Mouse (Mus musculus): ENCODE measurements around the gene Ubxn7. TPM values are rescaled to one million over a fixed set of nuclear protein-coding genes. Genes with fewer than 3 reads are reported as not detected.

The Ubxn7 gene
- polyA plus RNA-seq, 1 experiment from 2014 or later, result 26.2 TPM

DNA sequence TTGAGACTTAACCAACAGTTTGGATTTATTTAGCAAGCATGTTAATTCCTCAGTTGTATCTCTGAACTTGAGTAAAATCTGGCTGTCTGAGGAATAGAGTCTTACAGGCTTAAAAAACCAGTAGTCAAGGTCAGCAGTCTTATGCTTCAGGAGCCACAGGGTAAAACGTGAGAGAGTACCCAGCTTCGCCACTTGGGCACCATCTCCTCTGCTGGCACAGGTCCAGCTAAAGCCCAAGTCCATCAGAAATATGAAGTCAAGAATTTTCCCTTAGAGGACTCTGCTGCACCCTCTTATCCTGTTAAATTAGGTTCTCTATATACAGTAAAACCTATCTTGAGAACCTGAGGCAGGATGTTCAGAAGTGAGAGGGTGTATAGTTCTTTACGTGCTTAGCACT, 54.8 kb downstream of the Ubxn7 start:
- no peak for ATAC-seq (replicated peaks)
- Histone ChIP-seq H3K4me2 (replicated peaks) (no peak overlapping the region), H3K9ac (replicated peaks) (no peak overlapping the region), H3K27ac (replicated peaks) (no peak overlapping the region), H3K4me3 (no peak overlapping the region), H3K9me3 (no peaks in the 10 kb centered on the region), H3K27me3 (no peaks in the 10 kb centered on the region), H3K4me1 (no peaks in the 10 kb centered on the region), H3K36me3 (peaks cover 65% of the 10 kb centered on the region)
- 90% methylated on average over 3 of the region's 3 CpGs for WGBS

- no peak overlapping the region for H3K9ac ChIP-seq (replicated peaks)
- H3K36me3 ChIP-seq, result peaks cover 54% of the 10 kb centered on the region
- ATAC-seq (replicated peaks), result no peak
- H3K9me3 ChIP-seq, result no peaks in the 10 kb centered on the region
- no peak overlapping the region for H3K4me3 ChIP-seq
- H3K4me1 ChIP-seq, result no peaks in the 10 kb centered on the region
- H3K4me2 ChIP-seq (replicated peaks), result no peak overlapping the region
- H3K27me3 ChIP-seq, result no peaks in the 10 kb centered on the region
- H3K27ac ChIP-seq (replicated peaks), result no peak overlapping the region
These were observed 57.0 kb downstream of the Ubxn7 start for GRCm38 (mm10) chr16:32389049-32389448.

GRCm38 (mm10) chr16:32389841-32390240, 57.8 kb downstream of the Ubxn7 start:
- 91% methylated on average over 3 of the region's 3 CpGs for WGBS
- H3K9ac ChIP-seq (replicated peaks), result no peak overlapping the region
- no peak for ATAC-seq (replicated peaks)
- H3K9me3 ChIP-seq, result no peaks in the 10 kb centered on the region
- H3K36me3 ChIP-seq, result peaks cover 51% of the 10 kb centered on the region
- no peak overlapping the region for H3K27ac ChIP-seq (replicated peaks)
- H3K27me3 ChIP-seq, result no peaks in the 10 kb centered on the region
- H3K4me1 ChIP-seq, result no peaks in the 10 kb centered on the region
- H3K4me2 ChIP-seq (replicated peaks), result no peak overlapping the region
- H3K4me3 ChIP-seq, result no peak overlapping the region

GRCm38 (mm10) chr16:32390882-32391281, 58.8 kb downstream of the Ubxn7 start:
- H3K9ac ChIP-seq (replicated peaks), result no peak overlapping the region
- no peak overlapping the region for H3K4me3 ChIP-seq
- H3K4me2 ChIP-seq (replicated peaks), result no peak overlapping the region
- H3K36me3 ChIP-seq, result peaks cover 41% of the 10 kb centered on the region
- WGBS, result 96% methylated on average over 3 of the region's 3 CpGs
- no peaks in the 10 kb centered on the region for H3K27me3 ChIP-seq
- no peak for ATAC-seq (replicated peaks)
- no peaks in the 10 kb centered on the region for H3K9me3 ChIP-seq
- H3K27ac ChIP-seq (replicated peaks), result no peak overlapping the region
- H3K4me1 ChIP-seq, result no peaks in the 10 kb centered on the region

GRCm38 (mm10) chr16:32395679-32396540, 63.9 kb downstream of the Ubxn7 start:
- no peaks in the 10 kb centered on the region for H3K9me3 ChIP-seq
- H3K4me3 ChIP-seq, result no peak overlapping the region
- no peaks in the 10 kb centered on the region for H3K27me3 ChIP-seq
- WGBS, result 77% methylated on average over 6 of the region's 6 CpGs
- peaks cover 15% of the 10 kb centered on the region for H3K36me3 ChIP-seq
- H3K4me1 ChIP-seq, result no peaks in the 10 kb centered on the region
- H3K27ac ChIP-seq (replicated peaks), result no peak overlapping the region
- no peak for ATAC-seq (replicated peaks)
- H3K9ac ChIP-seq (replicated peaks), result no peak overlapping the region
- H3K4me2 ChIP-seq (replicated peaks), result no peak overlapping the region

DNA sequence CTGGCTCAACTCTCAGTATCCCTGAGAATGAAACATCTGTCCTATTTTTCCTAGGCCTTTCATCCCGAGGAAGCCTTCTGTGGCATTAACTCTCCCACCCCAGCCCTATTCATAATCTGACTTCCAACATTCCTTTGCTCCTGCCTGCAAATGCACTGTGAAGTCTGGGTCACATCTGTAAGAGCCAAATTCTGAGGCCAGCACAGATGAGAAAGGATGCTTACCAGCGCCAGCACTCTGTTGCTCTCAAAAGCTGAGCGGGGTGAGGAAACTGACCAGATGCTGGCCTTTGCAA, 64.4 kb downstream of the Ubxn7 start:
- Histone ChIP-seq H3K36me3 (peaks cover 9% of the 10 kb centered on the region), H3K9me3 (no peaks in the 10 kb centered on the region), H3K4me2 (replicated peaks) (no peak overlapping the region), H3K9ac (replicated peaks) (no peak overlapping the region), H3K4me1 (no peaks in the 10 kb centered on the region), H3K27me3 (no peaks in the 10 kb centered on the region), H3K27ac (replicated peaks) (no peak overlapping the region), H3K4me3 (no peak overlapping the region)
- no peak for ATAC-seq (replicated peaks)
- WGBS, result 66% methylated on average over 3 of the region's 3 CpGs

DNA sequence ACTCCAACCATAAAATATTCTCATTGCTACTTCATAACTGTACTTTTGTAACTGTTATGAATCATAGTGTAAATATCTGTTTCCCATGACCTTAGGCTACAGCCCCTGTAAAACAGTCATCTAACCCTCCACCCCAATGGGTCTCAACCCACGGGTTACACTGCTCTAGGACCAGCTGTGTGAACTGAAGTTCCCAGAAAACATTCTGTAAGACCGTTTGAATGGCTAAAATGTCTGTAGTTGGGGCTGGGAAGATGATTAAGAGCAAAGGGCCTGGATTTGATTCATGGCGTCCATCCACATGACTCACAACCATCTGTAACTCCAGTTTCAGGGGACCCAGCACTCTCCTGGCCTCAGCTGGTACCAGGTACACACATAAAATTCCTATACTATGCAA, 66.1 kb downstream of the Ubxn7 start:
- Histone ChIP-seq H3K9ac (replicated peaks) (no peak overlapping the region), H3K4me2 (replicated peaks) (no peak overlapping the region), H3K27me3 (no peaks in the 10 kb centered on the region), H3K4me3 (no peak overlapping the region), H3K36me3 (peaks cover 1% of the 10 kb centered on the region), H3K27ac (replicated peaks) (no peak overlapping the region), H3K9me3 (no peaks in the 10 kb centered on the region), H3K4me1 (no peaks in the 10 kb centered on the region)
- ATAC-seq (replicated peaks), result no peak
- 75% methylated on average over 3 of the region's 3 CpGs for WGBS

GRCm38 (mm10) chr16:32400267-32400666, 68.2 kb downstream of the Ubxn7 start, which contains the start of gene Tm4sf19:
Gene Tm4sf19, plus strand, starts transcription at chr16:32400506.
- WGBS, result 90% methylated on average over 7 of the region's 7 CpGs
- no peak within 1 kb of the TSS for H3K9ac ChIP-seq (replicated peaks)
- H3K27me3 ChIP-seq, result no peaks in the 10 kb centered on the region
- ATAC-seq (replicated peaks), result no peak
- H3K4me1 ChIP-seq, result no peaks in the 10 kb centered on the region
- no peak within 1 kb of the TSS for H3K4me2 ChIP-seq (replicated peaks)
- H3K36me3 ChIP-seq, result no peaks in the 10 kb centered on the region
- H3K4me3 ChIP-seq, result no peak within 1 kb of the TSS
- H3K27ac ChIP-seq (replicated peaks), result no peak within 1 kb of the TSS
- H3K9me3 ChIP-seq, result no peaks in the 10 kb centered on the region

- Histone ChIP-seq H3K4me3 (no peak overlapping the region), H3K4me1 (no peaks in the 10 kb centered on the region), H3K9me3 (no peaks in the 10 kb centered on the region), H3K27me3 (no peaks in the 10 kb centered on the region), H3K9ac (replicated peaks) (no peak overlapping the region), H3K36me3 (no peaks in the 10 kb centered on the region), H3K4me2 (replicated peaks) (no peak overlapping the region), H3K27ac (replicated peaks) (no peak overlapping the region)
- WGBS, result 83% methylated on average over 9 of the region's 9 CpGs
- ATAC-seq (replicated peaks), result no peak
These were observed 69.4 kb downstream of the Ubxn7 start for GRCm38 (mm10) chr16:32401335-32401965.

GRCm38 (mm10) chr16:32402818-32403217, 70.8 kb downstream of the Ubxn7 start:
- Histone ChIP-seq H3K4me1 (no peaks in the 10 kb centered on the region), H3K36me3 (no peaks in the 10 kb centered on the region), H3K27ac (replicated peaks) (no peak overlapping the region), H3K27me3 (no peaks in the 10 kb centered on the region), H3K4me3 (no peak overlapping the region), H3K9me3 (no peaks in the 10 kb centered on the region), H3K4me2 (replicated peaks) (no peak overlapping the region), H3K9ac (replicated peaks) (no peak overlapping the region)
- 83% methylated on average over 3 of the region's 3 CpGs for WGBS
- ATAC-seq (replicated peaks), result no peak

DNA sequence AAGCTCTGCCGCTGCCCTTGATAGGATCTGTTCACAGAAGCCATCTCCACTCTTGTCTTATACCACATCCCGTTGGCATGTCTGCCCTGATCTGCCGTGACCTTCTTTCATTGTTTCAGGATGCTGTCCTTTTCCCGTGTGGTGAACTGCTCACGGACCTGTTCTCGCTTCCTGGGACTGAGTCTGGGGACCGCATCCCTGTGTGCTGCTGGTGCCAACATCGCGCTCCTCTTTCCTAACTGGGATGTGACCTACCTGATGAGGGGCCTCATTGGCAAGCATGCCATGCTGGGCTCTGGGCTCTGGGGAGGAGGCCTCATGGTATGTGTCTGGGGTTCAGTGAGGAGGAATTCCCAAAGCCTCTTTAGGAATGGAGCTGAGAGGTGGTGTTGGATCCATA, 73.7 kb downstream of the Ubxn7 start:
- no peaks in the 10 kb centered on the region for H3K36me3 ChIP-seq
- H3K4me3 ChIP-seq, result no peak overlapping the region
- no peak for ATAC-seq (replicated peaks)
- no peaks in the 10 kb centered on the region for H3K27me3 ChIP-seq
- H3K4me2 ChIP-seq (replicated peaks), result no peak overlapping the region
- H3K4me1 ChIP-seq, result no peaks in the 10 kb centered on the region
- no peaks in the 10 kb centered on the region for H3K9me3 ChIP-seq
- no peak overlapping the region for H3K27ac ChIP-seq (replicated peaks)
- WGBS, result 95% methylated on average over 9 of the region's 9 CpGs
- H3K9ac ChIP-seq (replicated peaks), result no peak overlapping the region

GRCm38 (mm10) chr16:32406671-32407070, 74.6 kb downstream of the Ubxn7 start:
- Histone ChIP-seq H3K4me2 (replicated peaks) (no peak overlapping the region), H3K36me3 (no peaks in the 10 kb centered on the region), H3K9ac (replicated peaks) (no peak overlapping the region), H3K27me3 (no peaks in the 10 kb centered on the region), H3K27ac (replicated peaks) (no peak overlapping the region), H3K4me3 (no peak overlapping the region), H3K4me1 (no peaks in the 10 kb centered on the region), H3K9me3 (no peaks in the 10 kb centered on the region)
- WGBS, result 81% methylated on average over 6 of the region's 6 CpGs
- ATAC-seq (replicated peaks), result no peak

DNA sequence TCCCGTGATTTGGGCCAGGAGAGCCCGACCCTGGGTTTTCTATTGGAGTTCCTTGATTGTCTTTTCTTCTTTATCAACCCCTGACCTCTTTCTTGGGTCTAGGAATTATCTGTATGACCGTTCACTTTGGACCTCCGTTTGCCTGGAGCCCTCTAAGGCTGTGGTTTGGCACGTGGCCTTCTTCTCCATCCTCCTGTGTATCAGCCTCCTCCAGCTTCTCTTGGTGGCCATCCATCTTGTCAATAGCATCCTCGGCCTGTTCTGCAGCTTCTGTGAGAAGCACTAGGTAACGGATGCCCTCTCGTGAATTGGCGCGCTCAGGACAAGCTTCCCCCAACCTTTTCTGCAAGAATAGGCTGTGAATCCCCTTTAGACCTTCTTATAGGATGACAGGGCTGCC, 75.7 kb downstream of the Ubxn7 start:
- WGBS, result 86% methylated on average over 10 of the region's 10 CpGs
- no peaks in the 10 kb centered on the region for H3K36me3 ChIP-seq
- no peak overlapping the region for H3K9ac ChIP-seq (replicated peaks)

More for the DNA sequence above, 75.7 kb downstream of the Ubxn7 start:
- H3K27me3 ChIP-seq, result no peaks in the 10 kb centered on the region
- H3K4me2 ChIP-seq (replicated peaks), result no peak overlapping the region
- no peak overlapping the region for H3K4me3 ChIP-seq
- H3K27ac ChIP-seq (replicated peaks), result no peak overlapping the region
- H3K9me3 ChIP-seq, result no peaks in the 10 kb centered on the region
- H3K4me1 ChIP-seq, result no peaks in the 10 kb centered on the region
- no peak for ATAC-seq (replicated peaks)
